Mouse (Mus musculus) MEL (cell line): ENCODE measurements around the gene Brd1. TPM values are rescaled to one million over a fixed set of nuclear protein-coding genes. Genes with fewer than 3 reads are reported as not detected.
A peak's percentile ranks its signal among the peaks of the same experiment; 100 is the strongest.

Experiments used
- DNase-seq: peaks from one replicate; pipeline ENCODE4 v3.0.0; 2011; ENCODE audit warnings: low read depth, low spot score
- H3K27ac ChIP-seq: 2 replicates; pipeline ENCODE4 v1.5.1; 2012; ENCODE audit warnings: low read depth, mild to moderate bottlenecking, control low read depth, low read length, moderate library complexity; ENCODE audit not compliant: control insufficient read depth
- H3K27me3 ChIP-seq, 2 experiments: fragments of 150-350 bp in 1 of 2; sonication (generic) in 1 of 2; 2 replicates each; pipeline ENCODE4 v1.6.1; 2012; ENCODE audit warnings: low read length in 2 of 2, mild to moderate bottlenecking in 2 of 2, improper control_type of control experiment in 1 of 2, moderate library complexity in 1 of 2; ENCODE audit not compliant: insufficient read depth in 2 of 2, control insufficient read depth in 1 of 2
- H3K36me3 ChIP-seq, 2 experiments: 2 replicates each; pipeline ENCODE4 v1.6.1; 2012 to 2014; ENCODE audit warnings: low read length in 2 of 2, improper control_type of control experiment in 1 of 2, inconsistent platforms in 1 of 2, mild to moderate bottlenecking in 1 of 2; ENCODE audit not compliant: insufficient read depth in 2 of 2, control insufficient read depth in 1 of 2
- H3K4me1 ChIP-seq, 2 experiments: fragments of 150-350 bp in 1 of 2; sonication (generic) in 1 of 2; 2 replicates each; pipeline ENCODE4 v1.6.1; 2012; ENCODE audit warnings: low read length in 2 of 2, improper control_type of control experiment in 1 of 2, mild to moderate bottlenecking in 1 of 2; ENCODE audit not compliant: insufficient read depth in 2 of 2, control insufficient read depth in 1 of 2
- H3K4me3 ChIP-seq, 2 experiments: fragments of 150-350 bp in 1 of 2; sonication (generic) in 1 of 2; 2 replicates each; pipeline ENCODE4 v1.5.1; 2012; ENCODE audit warnings: low read depth in 2 of 2, low read length in 2 of 2, mild to moderate bottlenecking in 2 of 2, moderate library complexity in 2 of 2, control low read depth in 1 of 2, improper control_type of control experiment in 1 of 2; ENCODE audit not compliant: control insufficient read depth in 1 of 2, insufficient read depth in 1 of 2
- H3K79me2 ChIP-seq: 2 replicates; pipeline ENCODE4 v1.6.1; 2012; ENCODE audit warnings: mild to moderate bottlenecking, low read length, moderate library complexity; ENCODE audit not compliant: control insufficient read depth, poor library complexity, insufficient read depth
- H3K9ac ChIP-seq: 2 replicates; pipeline ENCODE4 v1.6.1; 2012; ENCODE audit warnings: low read depth, mild to moderate bottlenecking, control low read depth, low read length, moderate library complexity; ENCODE audit not compliant: control insufficient read depth, poor library complexity, severe bottlenecking
- H3K9me3 ChIP-seq: fragments of 150-350 bp; sonication (generic); replicated peaks from 2 replicates; pipeline ENCODE4 v1.6.1; 2012; ENCODE audit warnings: mild to moderate bottlenecking, low read length, improper control_type of control experiment, moderate library complexity; ENCODE audit not compliant: insufficient read depth
- CHD2 ChIP-seq: IDR thresholded peaks from 2 replicates; pipeline ENCODE4 v1.6.1; 2011; ENCODE audit warnings: low read length, improper control_type of control experiment
- ELF1 ChIP-seq: IDR thresholded peaks from 2 replicates; pipeline ENCODE4 v1.6.1; 2014; ENCODE audit warnings: low read depth, mild to moderate bottlenecking, inconsistent platforms, low read length, improper control_type of control experiment, moderate library complexity
- EP300 ChIP-seq, 2 experiments: IDR thresholded peaks; 2 replicates each; pipeline ENCODE4 v1.6.1; 2011; ENCODE audit warnings: improper control_type of control experiment in 2 of 2, low read length in 2 of 2, low read depth in 1 of 2, mild to moderate bottlenecking in 1 of 2
- ETS1 ChIP-seq: IDR thresholded peaks from 2 replicates; pipeline ENCODE4 v1.6.1; 2012; ENCODE audit warnings: low read depth, mild to moderate bottlenecking, inconsistent platforms, low read length, improper control_type of control experiment, moderate library complexity
- GABPA ChIP-seq: IDR thresholded peaks from 2 replicates; pipeline ENCODE4 v1.6.1; 2012; ENCODE audit warnings: low read depth, mild to moderate bottlenecking, inconsistent platforms, low read length, improper control_type of control experiment, moderate library complexity
- GATA1 ChIP-seq: IDR thresholded peaks from 2 replicates; pipeline ENCODE4 v1.6.1; 2011; ENCODE audit warnings: low read depth, low read length, improper control_type of control experiment
- HCFC1 ChIP-seq: IDR thresholded peaks from 2 replicates; pipeline ENCODE4 v1.6.1; 2012; ENCODE audit warnings: low read depth, mild to moderate bottlenecking, inconsistent platforms, low read length, improper control_type of control experiment, moderate library complexity
- MAX ChIP-seq: IDR thresholded peaks from 2 replicates; pipeline ENCODE4 v1.6.1; 2011; ENCODE audit warnings: low read length, improper control_type of control experiment
- MAZ ChIP-seq: IDR thresholded peaks from 2 replicates; pipeline ENCODE4 v1.6.1; 2012; ENCODE audit warnings: low read depth, mild to moderate bottlenecking, inconsistent platforms, low read length, improper control_type of control experiment
- MEF2A ChIP-seq: IDR thresholded peaks from 2 replicates; pipeline ENCODE4 v1.6.1; 2014; ENCODE audit warnings: low read depth, mild to moderate bottlenecking, inconsistent platforms, low read length, improper control_type of control experiment; ENCODE audit not compliant: poor library complexity, insufficient replicate concordance, severe bottlenecking; ENCODE audit errors: extremely low read depth
- MXI1 ChIP-seq: IDR thresholded peaks from 2 replicates; pipeline ENCODE4 v1.6.1; 2011; ENCODE audit warnings: mild to moderate bottlenecking, low read depth, low read length, improper control_type of control experiment
- MYB ChIP-seq: IDR thresholded peaks from 2 replicates; pipeline ENCODE4 v1.6.1; 2011; ENCODE audit warnings: mild to moderate bottlenecking, low read depth, low read length, improper control_type of control experiment
- NELFE ChIP-seq: IDR thresholded peaks from 2 replicates; pipeline ENCODE4 v1.6.1; 2011; ENCODE audit warnings: low read depth, low read length, improper control_type of control experiment
- POLR2A ChIP-seq, 2 experiments: IDR thresholded peaks; 2 replicates each; pipeline ENCODE4 v1.6.1; 2011 to 2012; ENCODE audit warnings: low read length in 2 of 2, mild to moderate bottlenecking in 2 of 2, control low read depth in 1 of 2, improper control_type of control experiment in 1 of 2, low read depth in 1 of 2, moderate library complexity in 1 of 2; ENCODE audit not compliant: control insufficient read depth in 1 of 2, insufficient read depth in 1 of 2, poor library complexity in 1 of 2
- POLR2AphosphoS2 ChIP-seq: IDR thresholded peaks from 2 replicates; pipeline ENCODE4 v1.6.1; 2011; ENCODE audit warnings: low read length, improper control_type of control experiment
- RCOR1 ChIP-seq: IDR thresholded peaks from 2 replicates; pipeline ENCODE4 v1.6.1; 2012; ENCODE audit warnings: low read depth, mild to moderate bottlenecking, inconsistent platforms, low read length, improper control_type of control experiment
- SIN3A ChIP-seq: IDR thresholded peaks from 2 replicates; pipeline ENCODE4 v1.6.1; 2012; ENCODE audit warnings: low read length, improper control_type of control experiment, inconsistent platforms
- SMC3 ChIP-seq: IDR thresholded peaks from 2 replicates; pipeline ENCODE4 v1.6.1; 2011; ENCODE audit warnings: low read depth, low read length, improper control_type of control experiment
- TAL1 ChIP-seq: IDR thresholded peaks from 2 replicates; pipeline ENCODE4 v1.6.1; 2012; ENCODE audit warnings: mild to moderate bottlenecking, inconsistent platforms, low read length, moderate library complexity, mixed read lengths
- TBP ChIP-seq: IDR thresholded peaks from 2 replicates; pipeline ENCODE4 v1.8.0; 2011; ENCODE audit warnings: low read depth, low read length, improper control_type of control experiment
- TCF12 ChIP-seq: IDR thresholded peaks from 2 replicates; pipeline ENCODE4 v1.6.1; 2014; ENCODE audit warnings: low read depth, mild to moderate bottlenecking, inconsistent platforms, low read length, improper control_type of control experiment, moderate library complexity
- UBTF ChIP-seq: IDR thresholded peaks from 2 replicates; pipeline ENCODE4 v1.6.1; 2012; ENCODE audit warnings: low read depth, mild to moderate bottlenecking, inconsistent platforms, low read length, improper control_type of control experiment, moderate library complexity, borderline replicate concordance; ENCODE audit not compliant: insufficient read depth
- USF1 ChIP-seq: IDR thresholded peaks from 2 replicates; pipeline ENCODE4 v1.6.1; 2014; ENCODE audit warnings: low read depth, mild to moderate bottlenecking, inconsistent platforms, low read length, improper control_type of control experiment, moderate library complexity
- ZC3H11A ChIP-seq: IDR thresholded peaks from 2 replicates; pipeline ENCODE4 v1.6.1; 2012; ENCODE audit warnings: low read depth, mild to moderate bottlenecking, inconsistent platforms, low read length, improper control_type of control experiment
- ZKSCAN1 ChIP-seq: IDR thresholded peaks from 2 replicates; pipeline ENCODE4 v1.6.1; 2012; ENCODE audit warnings: low read depth, mild to moderate bottlenecking, inconsistent platforms, low read length, improper control_type of control experiment, moderate library complexity
- ZMIZ1 ChIP-seq: IDR thresholded peaks from 2 replicates; pipeline ENCODE4 v1.6.1; 2012; ENCODE audit warnings: low read depth, mild to moderate bottlenecking, inconsistent platforms, low read length, improper control_type of control experiment, moderate library complexity
- polyA plus RNA-seq, 2 experiments: library from polyadenylated mRNA; stranded (reverse) in 1 of 2; unstranded in 1 of 2; fragments of >175 nt in 1 of 2; fragments of >200 nt in 1 of 2; gene quantifications; 2 replicates each; pipeline versions ENCODE4 v1.2.1 to v1.2.4; 2012; ENCODE audit warnings: low replicate concordance in 2 of 2, low read depth in 1 of 2; ENCODE audit not compliant: insufficient read length in 2 of 2, insufficient read depth in 1 of 2, missing spikeins in 1 of 2
- total RNA-seq: library from RNA; depleted of rRNA; stranded (reverse); fragments of 300-350 nt; gene quantifications from 2 replicates; pipeline ENCODE4 v1.2.3, GENCODE M21; 2012; rRNA removed

Brd1 gene
- 33.7 and 33.8 TPM in 2 replicates for total RNA-seq
- polyA plus RNA-seq, result 10 to 100 TPM; 43.1 to 72.7 TPM

GRCm38 (mm10) chr15:88733834-88734571, at the start of gene Brd1:
Gene Brd1 (minus strand): TSS chr15:88734233.
- H3K27me3 ChIP-seq, result no peaks in the 10 kb centered on the region
- DNase-seq, result peak; percentile 88
- TF ChIP-seq TCF12 (peak; percentile 52; the same call in 1 of the 2 replicates), ZMIZ1 (peak; percentile 84), ZC3H11A (no peak), SIN3A (peak; percentile 69), RCOR1 (no peak), USF1 (no peak), POLR2A (IDR thresholded peaks at IDR 0.05; ENCODE audit: control insufficient read depth in 1 of 2, insufficient read depth in 1 of 2, low read depth in 1 of 2, low read length in 2 of 2, poor library complexity in 1 of 2) (peak in 1 of 2 experiments; percentile 73; a peak in 2 of 4 replicates), CHD2 (peak; percentile 7; the same call in 1 of the 2 replicates), TAL1 (no peak), NELFE (peak; percentile 68), GATA1 (no peak), UBTF (peak; percentile 19; the same call in 1 of the 2 replicates), EP300 (IDR thresholded peaks at IDR 0.05; ENCODE audit: low read depth in 1 of 2, low read length in 2 of 2) (peak in 1 of 2 experiments; percentile 41; a peak in 1 of 4 replicates), GABPA (no peak), TBP (peak; percentile 83), MXI1 (peak; percentile 59; the same call in 1 of the 2 replicates), ELF1 (peak; percentile 50; the same call in 1 of the 2 replicates), HCFC1 (peak; percentile 75), MAX (0 out of 2 replicates have a peak, but pooled peaks have one; percentile 12), ZKSCAN1 (no peak), POLR2AphosphoS2 (peak; percentile 74; the same call in 1 of the 2 replicates), MAZ (peak; percentile 90), MEF2A (no peak), MYB (no peak), SMC3 (no peak), ETS1 (0 out of 2 replicates have a peak, but pooled peaks have one; percentile 46)
- H3K9me3 ChIP-seq, result no peaks in the 10 kb centered on the region
- H3K9ac ChIP-seq, result peak within 1 kb of the TSS; percentile 95
- peak within 1 kb of the TSS; percentile 94 to 99 for H3K4me3 ChIP-seq
- peaks cover 8 to 28% of the 10 kb centered on the region in 2 experiments for H3K4me1 ChIP-seq
- peaks cover 48% of the 10 kb centered on the region for H3K79me2 ChIP-seq
- peak within 1 kb of the TSS; percentile 53 for H3K27ac ChIP-seq
- peaks cover 2 to 27% of the 10 kb centered on the region in 2 experiments for H3K36me3 ChIP-seq
